Mouse (Mus musculus) limb, embryonic 11.5 days (tissue): ENCODE data around the gene Kif14. TPM values are rescaled to one million over a fixed set of nuclear protein-coding genes. Genes with fewer than 3 reads are reported as not detected.

ENCODE experiments used
- ATAC-seq: fragments of 200-750 bp; cut with Nextera tagmentation; 2 replicates; pipeline ENCODE4 v1.8.0; 2017; ENCODE audit warnings: low read depth; ENCODE audit not compliant: insufficient number of reproducible peaks, low FRiP score, low TSS enrichment
- DNase-seq: peaks from one replicate; pipeline ENCODE4 v3.0.0-alpha.2; 2015; ENCODE audit warnings: low spot score
- H3K27ac ChIP-seq: fragments of 300-500 bp; sonication (generic); replicated peaks from 2 replicates; pipeline ENCODE4 v1.5.1; 2014; ENCODE audit warnings: low read depth, mild to moderate bottlenecking, low read length
- H3K27me3 ChIP-seq: fragments of 300-500 bp; sonication (generic); 2 replicates; pipeline ENCODE4 v1.6.1; 2014; ENCODE audit warnings: mild to moderate bottlenecking, low read length, mixed read lengths; ENCODE audit not compliant: control insufficient read depth, insufficient read depth
- H3K36me3 ChIP-seq: fragments of 300-500 bp; sonication (generic); 2 replicates; pipeline ENCODE4 v1.6.1; 2014; ENCODE audit warnings: mild to moderate bottlenecking, low read length, moderate library complexity, mixed read lengths; ENCODE audit not compliant: control insufficient read depth, insufficient read depth
- H3K4me1 ChIP-seq: fragments of 300-500 bp; sonication (generic); 2 replicates; pipeline ENCODE4 v1.6.1; 2014; ENCODE audit warnings: low read length, mixed read lengths; ENCODE audit not compliant: control insufficient read depth, insufficient read depth
- H3K4me2 ChIP-seq: fragments of 300-500 bp; sonication (generic); 2 replicates; pipeline ENCODE4 v1.6.1; 2014; ENCODE audit warnings: low read depth, mild to moderate bottlenecking, moderate library complexity; ENCODE audit not compliant: severe bottlenecking
- H3K4me3 ChIP-seq: fragments of 300-500 bp; sonication (generic); 2 replicates; pipeline ENCODE4 v1.5.1; 2014; ENCODE audit warnings: low read depth, low read length
- H3K9ac ChIP-seq: fragments of 300-500 bp; sonication (generic); 2 replicates; pipeline ENCODE4 v1.6.1; 2014; ENCODE audit warnings: mild to moderate bottlenecking, low read length
- H3K9me3 ChIP-seq: fragments of 300-500 bp; sonication (generic); 2 replicates; pipeline ENCODE4 v1.6.1; 2016; ENCODE audit warnings: low read length; ENCODE audit not compliant: control insufficient read depth
- WGBS: fragments of 180-500 bp; shearing (Covaris S2); extraction: QIAGEN DNeasy Blood & Tissue Kit; methylation state at CpG from one replicate; pipeline ENCODE4 v1.1.7; 2014; 5-methylcytosine and 5-hydroxymethylcytosine counted together
- polyA plus RNA-seq: library from polyadenylated mRNA; unstranded; fragments of >200 nt; fragmentation: Nextera tagmentation; extraction: Ambion mirVana; gene quantifications from 2 replicates; pipeline ENCODE4 v1.2.1, GENCODE M21; 2014

Gene Kif14
- polyA plus RNA-seq, 1 experiment from 2014 or later, result 9.9 TPM

GRCm38 (mm10) chr1:136532556-136532955 lies 66.4 kb downstream of the Kif14 start:
- Histone ChIP-seq H3K27me3 (no peaks in the 10 kb centered on the region), H3K4me2 (no peak overlapping the region), H3K9me3 (no peaks in the 10 kb centered on the region), H3K9ac (no peak overlapping the region), H3K36me3 (peaks cover 3% of the 10 kb centered on the region; the same call in 1 of the 2 replicates), H3K4me1 (no peaks in the 10 kb centered on the region), H3K4me3 (no peak overlapping the region), H3K27ac (no peak overlapping the region)
- ATAC-seq (no peak), DNase-seq (no peak)
- WGBS, result 91% methylated on average over 3 of the region's 3 CpGs

GRCm38 (mm10) chr1:136536947-136537346 lies 70.8 kb downstream of the Kif14 start:
- no peaks in the 10 kb centered on the region for H3K27me3 ChIP-seq
- H3K9me3 ChIP-seq, result no peaks in the 10 kb centered on the region
- no peak overlapping the region for H3K27ac ChIP-seq
- no peak overlapping the region for H3K4me3 ChIP-seq
- H3K4me2 ChIP-seq, result no peak overlapping the region
- DNase-seq, result no peak
- ATAC-seq, result no peak
- H3K36me3 ChIP-seq, result no peaks in the 10 kb centered on the region
- no peak overlapping the region for H3K9ac ChIP-seq
- H3K4me1 ChIP-seq, result peaks cover 4% of the 10 kb centered on the region; the same call in 1 of the 2 replicates
- WGBS, result 88% methylated on average over 6 of the region's 6 CpGs

GRCm38 (mm10) chr1:136538247-136538646 lies 72.1 kb downstream of the Kif14 start:
- WGBS, result 86% methylated on average over 4 of the region's 4 CpGs
- DNase-seq (no peak), ATAC-seq (no peak)
- no peaks in the 10 kb centered on the region for H3K9me3 ChIP-seq
- no peak overlapping the region for H3K4me3 ChIP-seq
- H3K4me1 ChIP-seq, result peaks cover 4% of the 10 kb centered on the region; the same call in 1 of the 2 replicates
- H3K27ac ChIP-seq, result no peak overlapping the region
- no peak overlapping the region for H3K4me2 ChIP-seq
- H3K36me3 ChIP-seq, result no peaks in the 10 kb centered on the region
- H3K27me3 ChIP-seq, result no peaks in the 10 kb centered on the region
- no peak overlapping the region for H3K9ac ChIP-seq

GRCm38 (mm10) chr1:136540407-136540895 lies 74.3 kb downstream of the Kif14 start:
- DNase-seq (no peak), ATAC-seq (no peak)
- Histone ChIP-seq H3K27me3 (no peaks in the 10 kb centered on the region), H3K9ac (no peak overlapping the region), H3K9me3 (no peaks in the 10 kb centered on the region), H3K4me2 (no peak overlapping the region), H3K4me1 (peaks cover 4% of the 10 kb centered on the region; the same call in 1 of the 2 replicates), H3K4me3 (no peak overlapping the region), H3K27ac (no peak overlapping the region), H3K36me3 (no peaks in the 10 kb centered on the region)
- WGBS, result 27% methylated on average over 9 of the region's 9 CpGs

- no peaks in the 10 kb centered on the region for H3K36me3 ChIP-seq
- no peak overlapping the region for H3K4me2 ChIP-seq
- H3K9ac ChIP-seq, result no peak overlapping the region
- DNase-seq, result no peak
- H3K4me1 ChIP-seq, result peaks cover 4% of the 10 kb centered on the region; the same call in 1 of the 2 replicates
- H3K27ac ChIP-seq, result no peak overlapping the region
- no peak for ATAC-seq
- no peak overlapping the region for H3K4me3 ChIP-seq
- H3K9me3 ChIP-seq, result no peaks in the 10 kb centered on the region
- WGBS, result 41% methylated on average over 12 of the region's 12 CpGs
- H3K27me3 ChIP-seq, result no peaks in the 10 kb centered on the region
These were observed 75.7 kb downstream of the Kif14 start for GRCm38 (mm10) chr1:136541618-136542376.

- Histone ChIP-seq H3K36me3 (no peaks in the 10 kb centered on the region), H3K4me3 (no peak overlapping the region), H3K9ac (no peak overlapping the region), H3K27ac (no peak overlapping the region), H3K4me1 (peaks cover 4% of the 10 kb centered on the region; the same call in 1 of the 2 replicates), H3K9me3 (no peaks in the 10 kb centered on the region), H3K4me2 (no peak overlapping the region), H3K27me3 (no peaks in the 10 kb centered on the region)
- ATAC-seq (no peak), DNase-seq (no peak)
- 64% methylated on average over 7 of the region's 7 CpGs for WGBS
These were observed 77.8 kb downstream of the Kif14 start for GRCm38 (mm10) chr1:136543920-136544319.

- no peak overlapping the region for H3K4me3 ChIP-seq
- WGBS, result 93% methylated on average over 2 of the region's 2 CpGs
- no peak for ATAC-seq
These were observed 80.9 kb downstream of the Kif14 start for GRCm38 (mm10) chr1:136547068-136547467.

GRCm38 (mm10) chr1:136550285-136550684 lies 84.1 kb downstream of the Kif14 start:
- WGBS, result 93% methylated on average over 6 of the region's 6 CpGs
- no peak for ATAC-seq
- H3K4me3 ChIP-seq, result no peak overlapping the region

More at GRCm38 (mm10) chr1:136547068-136547467, 80.9 kb downstream of the Kif14 start:
- no peak overlapping the region for H3K27ac ChIP-seq
- H3K36me3 ChIP-seq, result no peaks in the 10 kb centered on the region
- H3K4me2 ChIP-seq, result no peak overlapping the region
- no peak overlapping the region for H3K9ac ChIP-seq
- no peaks in the 10 kb centered on the region for H3K9me3 ChIP-seq
- DNase-seq, result no peak
- no peaks in the 10 kb centered on the region for H3K4me1 ChIP-seq
- no peaks in the 10 kb centered on the region for H3K27me3 ChIP-seq

More at GRCm38 (mm10) chr1:136550285-136550684, 84.1 kb downstream of the Kif14 start:
- Histone ChIP-seq H3K27me3 (no peaks in the 10 kb centered on the region), H3K27ac (no peak overlapping the region), H3K4me2 (no peak overlapping the region), H3K9me3 (no peaks in the 10 kb centered on the region), H3K4me1 (no peaks in the 10 kb centered on the region), H3K36me3 (no peaks in the 10 kb centered on the region), H3K9ac (no peak overlapping the region)
- DNase-seq, result no peak
